Mouse (Mus musculus): ENCODE results near the gene Rbbp9. TPM values are rescaled to one million over a fixed set of nuclear protein-coding genes. Genes with fewer than 3 reads are reported as not detected.
A peak's percentile ranks its signal among the peaks of the same experiment; 100 is the strongest.
"Not testable (repeated sequence)": the region's sequence is repeated elsewhere in the genome, so short reads cannot be mapped to it uniquely, and the experiment has no call there.

Rbbp9 gene
- 10 to 100 TPM; 30.0 to 31.9 TPM for total RNA-seq (2021)

DNA sequence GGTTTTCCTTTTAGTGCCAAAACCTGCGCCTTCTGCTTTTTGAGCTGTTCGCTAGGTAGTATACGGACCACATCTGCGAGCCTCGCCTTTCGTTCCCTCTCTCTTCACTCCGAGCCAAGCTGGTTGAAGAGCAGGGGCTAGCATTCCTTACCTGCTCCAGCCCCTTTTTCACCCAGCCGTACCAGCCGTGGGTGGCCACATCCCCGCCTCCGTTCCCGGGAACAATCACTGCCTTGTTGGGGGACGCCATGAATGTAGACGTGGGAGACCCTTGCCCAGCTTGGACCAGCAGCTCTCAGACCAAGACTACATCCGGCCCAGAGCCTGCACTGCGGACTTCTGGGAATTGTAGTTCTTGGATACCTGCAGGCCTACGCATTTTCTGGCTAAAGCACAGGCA lies at the start of gene Rbbp9:
Gene Rbbp9 (minus strand): TSS at position 341 of the 400 bp plus-strand sequence.
- peak; percentile 68 to 74 for DNase-seq

- peak; percentile 85 for DNase-seq
Measured at GRCm38 (mm10) chr2:144599831-144600687, 49.4 kb upstream of the Rbbp9 start, which contains the start of gene Dtd1. Gene Dtd1 (plus strand): TSS chr2:144599897.

- DNase-seq: no peak
Measured at GRCm38 (mm10) chr2:144598006-144598405, 47.3 kb upstream of the Rbbp9 start.

DNA sequence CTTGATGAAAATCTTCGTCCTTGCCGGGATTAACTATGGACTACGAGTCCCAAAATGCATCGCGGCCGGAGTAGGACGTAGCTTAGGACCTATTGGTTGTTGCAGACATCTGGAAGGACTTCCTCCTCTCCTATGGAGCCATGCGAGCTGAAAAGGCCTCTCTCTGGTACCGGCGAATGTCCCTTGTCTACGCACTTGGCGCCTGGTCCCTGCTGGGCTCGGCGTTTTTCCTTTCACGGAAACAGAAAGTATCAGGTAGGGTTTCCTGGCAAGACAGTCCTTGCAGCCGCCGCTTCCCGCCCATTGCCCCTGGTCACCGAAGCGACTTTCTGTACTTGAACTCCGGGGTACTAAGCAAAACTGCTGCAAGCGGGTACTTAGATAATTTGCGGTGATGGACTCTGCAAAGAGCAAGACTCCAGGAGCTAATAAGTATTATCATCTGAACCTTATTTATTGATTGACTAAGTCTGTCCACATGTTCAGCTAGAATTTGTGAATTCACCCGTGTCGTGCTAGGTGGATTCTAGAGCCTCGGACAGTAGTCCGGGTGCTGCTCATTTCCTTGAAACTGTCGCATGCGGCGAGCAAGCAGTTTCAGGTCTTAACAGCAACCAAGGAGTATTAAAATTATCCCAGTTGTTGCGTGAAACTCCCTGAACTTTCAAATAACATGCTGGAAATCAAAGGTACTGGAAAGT lies 43.4 kb upstream of the Rbbp9 start, which contains the start of gene Smim26:
Gene Smim26 (plus strand): TSS at position 104 of the 701 bp plus-strand sequence.
- DNase-seq: peak; percentile 79 to 81

DNA sequence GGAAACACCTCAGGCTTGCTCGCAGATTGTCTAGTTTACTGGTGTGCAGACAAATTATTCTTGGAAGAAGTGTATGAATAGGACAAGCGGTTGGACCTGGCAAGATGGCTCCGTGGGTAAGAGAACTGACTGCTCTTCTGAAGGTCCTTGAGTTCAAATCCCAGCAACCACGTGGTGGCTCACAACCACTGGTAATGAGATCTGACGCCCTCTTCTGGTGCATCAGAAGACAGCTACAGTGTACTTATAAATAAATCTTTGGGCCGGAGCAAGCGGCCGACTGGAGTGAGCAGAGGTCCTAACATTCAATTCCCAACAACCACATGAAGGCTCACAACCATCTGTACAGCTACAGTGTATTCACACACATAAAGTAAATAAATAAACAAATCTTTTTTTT lies 42.4 kb upstream of the Rbbp9 start:
- not testable (repeated sequence) for DNase-seq

GRCm38 (mm10) chr2:144588723-144589122 lies 38.1 kb upstream of the Rbbp9 start:
- DNase-seq: no peak

GRCm38 (mm10) chr2:144555820-144556552 lies 5.3 kb upstream of the Rbbp9 start, which contains the start of gene Sec23b:
Gene Sec23b (plus strand): TSS chr2:144556229.
- DNase-seq: peak; percentile 96

- DNase-seq: no peak
Measured at GRCm38 (mm10) chr2:144555286-144555819, 4.7 kb upstream of the Rbbp9 start.

- no peak for DNase-seq
Measured at GRCm38 (mm10) chr2:144553905-144554304, 3.2 kb upstream of the Rbbp9 start.

- no peak for DNase-seq
Measured at GRCm38 (mm10) chr2:144547559-144547958, 3.1 kb downstream of the Rbbp9 start.

GRCm38 (mm10) chr2:144545481-144545880 lies 5.2 kb downstream of the Rbbp9 start:
- no peak for DNase-seq

GRCm38 (mm10) chr2:144545061-144545460 lies 5.6 kb downstream of the Rbbp9 start:
- DNase-seq: no peak

DNA sequence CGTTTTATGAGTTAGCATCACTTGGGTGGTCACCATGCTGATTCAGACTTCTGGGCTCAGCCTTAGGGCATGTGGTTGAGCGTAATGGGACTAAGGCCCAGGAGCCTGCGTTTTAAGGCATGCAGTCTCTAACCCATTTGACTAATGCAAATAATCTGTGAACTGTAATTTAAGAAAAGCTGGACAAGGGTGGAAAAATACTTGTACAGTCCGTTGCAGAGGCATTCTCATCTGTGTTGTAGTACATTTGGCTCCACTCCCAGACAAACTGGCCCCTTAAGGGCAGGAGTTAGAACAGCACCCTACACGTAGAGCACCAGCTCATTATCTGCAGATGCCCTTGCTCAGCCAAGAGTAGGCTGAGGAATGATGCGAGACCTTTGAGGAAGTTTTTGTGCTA lies 6.0 kb downstream of the Rbbp9 start:
- no peak for DNase-seq

DNA sequence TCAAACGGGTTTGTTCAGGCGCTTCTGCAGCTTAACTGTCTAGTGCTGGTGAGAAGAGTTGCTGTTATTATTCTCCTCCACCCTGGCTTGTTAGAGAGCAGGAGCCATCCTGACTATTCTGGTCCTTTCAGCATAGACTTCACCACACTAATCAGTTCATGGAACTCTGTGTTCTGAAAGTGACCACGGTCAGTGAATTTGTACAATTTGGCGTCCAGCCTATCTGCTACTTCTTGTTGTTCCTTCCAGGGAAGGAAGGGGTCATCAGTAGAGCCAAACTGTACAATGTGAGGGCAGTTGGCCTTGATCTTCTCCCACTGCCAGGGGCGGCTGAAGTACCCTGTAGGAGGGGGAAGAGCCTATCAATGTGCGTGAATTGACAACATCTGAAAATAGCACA lies 7.0 kb downstream of the Rbbp9 start:
- no peak for DNase-seq

DNA sequence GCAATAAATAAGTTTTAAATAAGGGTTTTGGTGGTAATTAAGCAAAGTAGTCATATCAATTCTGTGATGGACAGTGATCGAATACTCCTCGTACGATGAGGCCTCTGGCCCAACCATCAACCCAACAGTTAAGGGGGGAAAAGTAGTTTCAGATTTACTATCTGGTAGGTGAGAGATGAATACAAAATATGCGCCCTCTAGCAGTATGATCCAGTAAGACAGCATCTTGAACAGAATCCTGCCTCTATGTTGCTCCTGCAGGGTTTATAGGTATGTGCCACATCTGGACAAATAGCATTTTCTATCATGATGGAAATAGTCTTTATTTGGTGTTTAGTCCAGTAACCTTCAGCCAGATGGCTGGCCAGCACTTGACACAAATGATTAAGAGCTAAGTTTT lies 9.4 kb downstream of the Rbbp9 start:
- no peak for DNase-seq

- DNase-seq: no peak
Measured at GRCm38 (mm10) chr2:144537123-144537522, 13.5 kb downstream of the Rbbp9 start.

- DNase-seq: no peak
Measured at GRCm38 (mm10) chr2:144527821-144528174, 22.9 kb downstream of the Rbbp9 start.

DNA sequence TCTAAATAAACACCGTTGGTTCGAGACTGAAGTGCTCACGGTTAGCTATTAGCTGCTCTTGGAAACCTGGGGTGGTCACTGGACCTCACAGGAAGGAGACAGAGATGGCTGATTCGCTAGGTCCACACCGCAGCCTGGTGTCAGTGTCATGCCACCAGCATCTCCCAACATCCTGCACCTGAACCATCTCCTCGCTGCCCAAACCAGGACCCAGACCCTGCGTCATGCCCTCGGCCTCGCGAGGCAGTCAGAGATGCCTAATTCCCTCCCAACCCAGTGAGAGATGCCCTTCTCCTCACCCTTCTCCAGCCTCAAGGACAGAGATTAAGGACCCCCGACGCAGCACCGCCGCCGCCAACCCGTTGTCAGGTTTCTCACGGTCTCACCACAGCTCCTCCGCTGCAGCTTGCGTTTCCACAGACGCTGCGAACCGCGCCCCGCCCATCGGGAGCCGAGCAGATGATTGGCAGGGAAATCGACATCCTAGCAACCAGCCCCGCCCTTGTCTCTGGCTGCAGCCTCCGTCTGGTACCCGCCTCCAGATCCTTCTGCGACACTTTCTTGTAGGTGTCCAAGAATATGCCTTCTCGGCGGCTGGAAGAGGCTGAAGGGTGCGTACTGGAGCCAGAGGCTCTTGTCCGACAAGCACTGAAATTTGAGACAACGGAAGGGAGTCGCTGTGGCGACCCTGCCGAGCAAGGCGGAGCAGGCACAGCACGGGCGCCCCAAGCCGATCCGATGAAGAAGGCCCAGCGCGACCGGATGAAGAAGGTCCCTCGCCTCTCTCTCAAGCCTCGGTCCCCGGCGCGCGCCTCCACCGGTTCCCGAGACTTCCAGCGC lies 23.5 kb downstream of the Rbbp9 start, which contains the start of the genes Dzank1 and Polr3f:
Gene Dzank1 (minus strand): TSS at position 434 of the 840 bp plus-strand sequence.
Gene Polr3f (plus strand): TSS at position 738 of the 840 bp plus-strand sequence.
- DNase-seq: peak; percentile 97 to 98

DNA sequence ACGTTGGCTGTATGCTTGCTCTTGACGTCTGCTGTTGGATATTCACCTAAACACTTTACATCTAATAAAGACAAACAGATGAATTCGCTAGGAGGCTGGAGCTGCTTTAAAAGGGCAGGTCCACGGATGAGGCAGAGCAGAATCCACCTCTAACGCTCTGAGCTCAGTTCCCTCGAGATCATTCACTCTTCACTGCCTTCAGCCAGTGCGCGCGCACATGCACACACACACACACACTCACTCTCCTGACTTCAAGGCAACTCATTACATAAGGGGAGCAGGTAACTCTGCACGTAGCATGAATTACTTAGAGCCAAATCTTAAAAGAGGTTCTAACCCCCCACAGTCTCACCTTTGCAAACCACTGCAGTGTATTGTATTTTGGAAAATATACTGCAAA lies 24.8 kb downstream of the Rbbp9 start:
- no peak for DNase-seq

GRCm38 (mm10) chr2:144519772-144520171 lies 30.9 kb downstream of the Rbbp9 start:
- DNase-seq: no peak

DNA sequence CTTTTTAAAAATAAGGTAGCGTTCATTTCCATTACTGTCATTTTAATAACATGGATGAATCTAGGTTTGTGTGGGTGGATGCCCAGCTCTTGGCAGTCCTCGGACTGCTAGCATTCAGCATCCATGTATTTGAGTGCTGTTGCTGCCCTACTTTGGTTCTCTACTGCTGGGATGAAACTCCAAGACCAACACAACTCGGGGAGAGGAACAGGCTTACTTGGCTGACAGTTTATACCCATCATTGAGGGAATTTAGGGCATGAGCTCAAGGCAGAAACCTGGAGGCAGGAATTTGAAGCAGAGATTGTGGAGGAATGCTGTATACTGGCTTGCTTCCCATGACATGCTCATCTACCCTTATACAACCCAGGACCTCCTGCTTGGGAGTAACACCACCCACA lies 36.0 kb downstream of the Rbbp9 start:
- no peak for DNase-seq
